Comparison of ENCODE assay signal across 28 mouse cellular contexts in genomic region chr6:15748236-15748635, GRCm38 (mm10). TPM values are rescaled to one million over a fixed set of nuclear protein-coding genes. Genes with fewer than 3 reads are reported as not detected.
DNase-seq lines count a peak whose midpoint lies in the region; ATAC-seq lines count a peak whose summit lies in the region.
"Had no signal": no experiment of that assay in that cellular context is flagged by ENCODE, and none has a peak within 500 bp of the region (broad histone marks: within the 10 kb centered on the region; RNA-seq: fewer than 3 reads in every experiment).

No protein-coding gene starts in this region.

- no peaks in the 10 kb centered on the region for H3K4me1 ChIP-seq in hindbrain, embryonic 11.5 days (replicated peaks; ENCODE audit: control insufficient read depth, insufficient read depth, low read length)
- H3K4me1 ChIP-seq: hindbrain, embryonic 12.5 days; limb, embryonic 12.5 days had no signal

- no peaks in the 10 kb centered on the region; the same call in 1 of the 2 replicates for H3K36me3 ChIP-seq in splenic B cell, adult 2 months (ENCODE audit: control insufficient read depth, insufficient read depth, low read length, poor library complexity, severe bottlenecking)
- no peaks in the 10 kb centered on the region for H3K36me3 ChIP-seq in hindbrain, embryonic 11.5 days (ENCODE audit: control insufficient read depth, insufficient read depth, low read length)
- H3K36me3 ChIP-seq: G1E; heart, embryonic 15.5 days; hindbrain, embryonic 12.5 days had no signal

- no peak overlapping the region for H3K4me2 ChIP-seq in hindbrain, embryonic 11.5 days (replicated peaks; ENCODE audit: low read depth, low read length)
- H3K4me2 ChIP-seq: heart, embryonic 15.5 days; hindbrain, embryonic 12.5 days; limb, embryonic 12.5 days; liver, embryonic 11.5 days; midbrain, embryonic 11.5 days had no signal

- no peak for ATAC-seq in hindbrain, embryonic 11.5 days (ENCODE audit: low FRiP score)
- ATAC-seq: forebrain, embryonic 14.5 days; liver, postnatal 0 days; lung, postnatal 0 days; Patski had no signal

- no peak overlapping the region for H3K9ac ChIP-seq in hindbrain, embryonic 11.5 days (ENCODE audit: low read depth, low read length)
- H3K9ac ChIP-seq: heart, embryonic 15.5 days; hindbrain, embryonic 12.5 days; limb, embryonic 12.5 days; liver, postnatal 0 days had no signal

- DNase-seq in B cell, adult 2 months, result peak; percentile 38 to 47
- DNase-seq in CD4-positive, CD25-positive, alpha-beta regulatory T cell, adult 2 months (ENCODE audit: low read depth, low spot score), result peak; percentile 45
- DNase-seq in induced T-regulatory cell, adult 2 months (ENCODE audit: low read depth), result peak; percentile 35
- peak; percentile 60 for DNase-seq in splenic B cell, adult 2 months (ENCODE audit: low read depth, low spot score)
- DNase-seq in layer of hippocampus, adult 18-20 months (ENCODE audit: low spot score in 2 of 2), result no peak
- DNase-seq in cerebellum, postnatal 36 days, result no peak
- no peak for DNase-seq in hindbrain, embryonic 11.5 days (ENCODE audit: low spot score)
- DNase-seq in kidney, adult 11 months, result no peak
- DNase-seq: adrenal gland, postnatal 14 days; cerebellum, adult 2 months; cerebellum, postnatal 25 days; gastrocnemius, adult 2 months; kidney, adult 9 months; kidney, postnatal 25 days; layer of hippocampus, postnatal 36 days; liver, postnatal 0 days; right cerebral cortex, postnatal 25 days had no signal

- no peaks in the 10 kb centered on the region for H3K27me3 ChIP-seq in splenic B cell, adult 2 months (ENCODE audit: control insufficient read depth, insufficient read depth, low read length, poor library complexity, severe bottlenecking)
- H3K27me3 ChIP-seq in hindbrain, embryonic 11.5 days (ENCODE audit: control insufficient read depth, insufficient read depth, low read length), result no peaks in the 10 kb centered on the region
- H3K27me3 ChIP-seq: CH12.LX; heart, embryonic 15.5 days; hindbrain, embryonic 12.5 days; limb, embryonic 12.5 days; Patski had no signal

- H3K27ac ChIP-seq in hindbrain, embryonic 11.5 days (ENCODE audit: low read depth, low read length), result no peak overlapping the region
- H3K27ac ChIP-seq: gastrocnemius, adult 2 months; heart, embryonic 15.5 days; hindbrain, embryonic 12.5 days; limb, embryonic 12.5 days; macrophage had no signal

- no peak overlapping the region for H3K4me3 ChIP-seq in hindbrain, embryonic 11.5 days (ENCODE audit: low read depth, low read length)
- H3K4me3 ChIP-seq: gastrocnemius, adult 2 months; heart, embryonic 15.5 days; hindbrain, embryonic 12.5 days; limb, embryonic 12.5 days had no signal

- 90% methylated on average over 1 of the region's 1 CpGs for WGBS in hindbrain, embryonic 11.5 days

- no peaks in the 10 kb centered on the region for H3K9me3 ChIP-seq in hindbrain, embryonic 11.5 days (ENCODE audit: control insufficient read depth, low read length)
- H3K9me3 ChIP-seq: G1E; heart, embryonic 15.5 days; hindbrain, embryonic 12.5 days; limb, embryonic 12.5 days had no signal

RNA-seq across cellular contexts. Expression of gene Mdfic, which starts 27.8 kb away (rescaled TPM):
- total RNA-seq in layer of hippocampus, adult 18-20 months (2021), result 1 to 10 TPM; 2.5 to 4.3 TPM
- polyA plus RNA-seq in hindbrain, embryonic 11.5 days (2014; fragmentation: Nextera tagmentation; extraction: Ambion mirVana), result 4.8 and 5.4 TPM in 2 replicates
- polyA plus RNA-seq: G1E had no signal

Comparison
In these comparisons a context has a peak if more than half of its experiments do, and no peak if none do; other contexts are left out.
1. DNase-seq: peak in B cell, adult 2 months (2 of 2), CD4-positive, CD25-positive, alpha-beta regulatory T cell, adult 2 months (single experiment), induced T-regulatory cell, adult 2 months (single experiment) and splenic B cell, adult 2 months (single experiment); none in layer of hippocampus, adult 18-20 months (0 of 2), cerebellum, postnatal 36 days (0 of 2), hindbrain, embryonic 11.5 days (single experiment) and kidney, adult 11 months (single experiment).